Mouse (Mus musculus) olfactory bulb, adult 2 months (tissue): ENCODE measurements around the gene Pet117.

Source experiments
- CTCF ChIP-seq: fragments of 200-500 bp; IDR thresholded peaks from 2 replicates; pipeline ENCODE4 v1.5.1; 2012; ENCODE audit warnings: low read depth, mild to moderate bottlenecking, low read length, moderate library complexity; ENCODE audit not compliant: insufficient read depth
- POLR2A ChIP-seq: fragments of 200-500 bp; IDR thresholded peaks from 2 replicates; pipeline ENCODE4 v1.6.1; 2012; ENCODE audit warnings: mild to moderate bottlenecking, low read depth, low read length, moderate library complexity; ENCODE audit not compliant: insufficient read depth

- TF ChIP-seq CTCF (no peak), POLR2A (no peak)
These were observed 19.6 kb downstream of the Pet117 start for GRCm38 (mm10) chr2:144388416-144388815.
